Mouse (Mus musculus): ENCODE results near the gene Adamts6. TPM values are rescaled to one million over a fixed set of nuclear protein-coding genes. Genes with fewer than 3 reads are reported as not detected.

Gene Adamts6
- polyA plus RNA-seq, 1 experiment: 6.4 TPM

DNA sequence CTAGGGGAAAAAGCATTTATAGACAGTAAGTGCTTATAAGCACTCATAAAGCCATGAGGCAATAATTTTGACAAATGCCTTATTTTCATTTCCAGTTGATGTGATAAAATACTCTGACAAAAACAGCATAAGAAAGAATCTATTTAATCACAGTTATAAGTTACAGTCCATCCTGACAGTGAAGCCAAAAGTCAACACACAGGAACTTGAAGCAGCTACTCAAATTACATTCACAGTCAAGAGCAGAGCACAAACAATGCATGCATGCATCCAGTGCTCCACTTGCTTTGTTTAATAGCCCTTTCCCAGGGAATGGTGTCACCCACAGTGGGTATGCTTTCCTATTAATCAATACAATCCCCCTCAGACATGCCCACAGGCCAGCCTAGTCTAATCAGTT is 159.8 kb downstream of the Adamts6 start:
- no peaks in the 10 kb centered on the region for H3K4me1 ChIP-seq (replicated peaks; ENCODE audit: control insufficient read depth, insufficient read depth, low read length)
- no peak overlapping the region for H3K4me3 ChIP-seq (ENCODE audit: control insufficient read depth, insufficient read depth, low read length)
- no peaks in the 10 kb centered on the region for H3K27me3 ChIP-seq (ENCODE audit: control insufficient read depth, insufficient read depth, low read length)
- TF ChIP-seq CTCF (IDR thresholded peaks at IDR 0.05; ENCODE audit: borderline replicate concordance, control insufficient read depth, extremely low read depth, insufficient read depth, low read length, poor library complexity): no peak
- no peak for TF ChIP-seq POLR2A (IDR thresholded peaks at IDR 0.05; ENCODE audit: control insufficient read depth, extremely low read depth, insufficient read depth, low read length, poor library complexity)
- DNase-seq: no peak
- H3K27ac ChIP-seq (ENCODE audit: control insufficient read depth, insufficient read depth, low read length): no peak overlapping the region
- no peaks in the 10 kb centered on the region; the same call in 1 of the 2 replicates for H3K36me3 ChIP-seq (ENCODE audit: control insufficient read depth, insufficient read depth, low read length)

DNA sequence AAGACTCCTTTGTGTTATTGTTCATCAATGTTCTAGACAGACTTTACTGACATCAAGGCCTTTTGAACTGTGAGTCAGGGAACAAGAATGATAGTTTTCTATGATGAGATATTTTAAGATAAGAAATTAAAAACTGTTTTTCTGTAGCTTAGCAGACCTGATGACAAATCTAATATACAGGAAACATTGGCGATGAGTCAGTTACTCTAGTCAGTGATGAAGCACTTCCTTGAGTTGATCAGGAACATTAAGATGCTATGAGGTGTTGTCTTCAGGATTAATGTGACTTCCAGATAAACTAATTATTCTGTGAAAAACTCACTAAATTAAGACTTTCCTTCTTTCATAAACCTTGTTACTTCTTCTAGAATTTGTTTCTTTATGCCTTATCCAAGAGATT is 160.7 kb downstream of the Adamts6 start:
- no peaks in the 10 kb centered on the region; the same call in 1 of the 2 replicates for H3K36me3 ChIP-seq (ENCODE audit: control insufficient read depth, insufficient read depth, low read length)
- no peaks in the 10 kb centered on the region for H3K27me3 ChIP-seq (ENCODE audit: control insufficient read depth, insufficient read depth, low read length)
- H3K4me3 ChIP-seq (ENCODE audit: control insufficient read depth, insufficient read depth, low read length): no peak overlapping the region
- 90% methylated on average over 1 of the region's 1 CpGs for WGBS
- no peaks in the 10 kb centered on the region for H3K4me1 ChIP-seq (replicated peaks; ENCODE audit: control insufficient read depth, insufficient read depth, low read length)
- DNase-seq: no peak
- no peak for TF ChIP-seq CTCF (IDR thresholded peaks at IDR 0.05; ENCODE audit: borderline replicate concordance, control insufficient read depth, extremely low read depth, insufficient read depth, low read length, poor library complexity)
- no peak for TF ChIP-seq POLR2A (IDR thresholded peaks at IDR 0.05; ENCODE audit: control insufficient read depth, extremely low read depth, insufficient read depth, low read length, poor library complexity)
- no peak overlapping the region for H3K27ac ChIP-seq (ENCODE audit: control insufficient read depth, insufficient read depth, low read length)

DNA sequence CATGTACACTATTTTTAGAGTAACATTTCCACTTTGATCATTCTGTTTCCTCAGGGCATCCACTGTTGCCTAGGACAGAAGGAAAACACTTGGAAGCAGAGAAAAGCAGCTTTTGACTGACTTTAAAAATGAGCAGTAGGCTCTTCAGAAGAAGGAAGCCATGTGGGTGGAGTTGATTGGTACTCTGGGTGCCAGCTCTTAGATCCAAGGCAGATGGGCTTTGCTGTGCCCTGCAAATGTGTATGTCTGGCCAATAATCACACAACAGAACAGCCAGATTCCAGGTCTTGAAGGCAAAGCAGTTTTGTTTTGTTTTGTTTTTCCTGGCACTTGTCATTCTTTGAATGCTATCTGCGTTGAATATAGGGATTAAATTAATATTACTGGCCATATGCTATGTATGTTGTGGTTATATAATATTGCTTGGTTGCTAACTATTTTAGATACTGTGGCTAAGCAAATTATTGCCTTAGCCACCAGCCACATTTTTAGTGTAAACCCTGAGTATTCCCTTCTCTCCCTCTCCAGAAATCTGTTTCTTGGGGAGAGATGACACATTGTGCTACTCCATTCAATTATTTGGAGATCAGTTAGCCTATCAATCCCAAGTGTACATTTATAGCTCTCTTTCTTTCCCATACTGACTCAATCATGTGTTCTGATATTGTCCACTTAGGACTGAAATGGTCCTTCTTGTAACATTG is 165.8 kb downstream of the Adamts6 start:
- no peak overlapping the region for H3K4me3 ChIP-seq (ENCODE audit: control insufficient read depth, insufficient read depth, low read length)
- no peaks in the 10 kb centered on the region for H3K27me3 ChIP-seq (ENCODE audit: control insufficient read depth, insufficient read depth, low read length)
- no peak for DNase-seq
- H3K27ac ChIP-seq (ENCODE audit: control insufficient read depth, insufficient read depth, low read length): no peak overlapping the region
- no peaks in the 10 kb centered on the region for H3K4me1 ChIP-seq (replicated peaks; ENCODE audit: control insufficient read depth, insufficient read depth, low read length)
- H3K36me3 ChIP-seq (ENCODE audit: control insufficient read depth, insufficient read depth, low read length): no peaks in the 10 kb centered on the region
- TF ChIP-seq CTCF (IDR thresholded peaks at IDR 0.05; ENCODE audit: borderline replicate concordance, control insufficient read depth, extremely low read depth, insufficient read depth, low read length, poor library complexity): no peak
- no peak for TF ChIP-seq POLR2A (IDR thresholded peaks at IDR 0.05; ENCODE audit: control insufficient read depth, extremely low read depth, insufficient read depth, low read length, poor library complexity)
- 97% methylated on average over 1 of the region's 1 CpGs for WGBS

DNA sequence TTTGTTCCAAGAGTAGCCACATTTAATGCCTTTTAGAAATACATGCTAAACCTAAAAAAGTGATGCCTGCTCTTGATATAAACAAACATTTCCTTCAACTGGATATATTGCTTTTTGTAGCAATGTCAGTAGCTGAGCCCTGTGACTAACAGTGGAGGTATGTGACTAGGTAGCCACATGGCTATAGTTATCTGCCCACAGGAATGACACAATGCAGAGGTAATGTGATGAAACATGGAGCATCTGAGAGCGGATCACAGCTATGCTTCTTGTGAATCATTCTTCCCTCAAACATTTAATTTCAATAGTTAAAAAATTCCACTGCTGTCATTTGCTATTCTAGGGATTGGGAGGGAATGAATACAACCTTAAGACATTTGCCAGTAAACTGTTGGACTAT is 172.7 kb downstream of the Adamts6 start:
- DNase-seq: no peak

DNA sequence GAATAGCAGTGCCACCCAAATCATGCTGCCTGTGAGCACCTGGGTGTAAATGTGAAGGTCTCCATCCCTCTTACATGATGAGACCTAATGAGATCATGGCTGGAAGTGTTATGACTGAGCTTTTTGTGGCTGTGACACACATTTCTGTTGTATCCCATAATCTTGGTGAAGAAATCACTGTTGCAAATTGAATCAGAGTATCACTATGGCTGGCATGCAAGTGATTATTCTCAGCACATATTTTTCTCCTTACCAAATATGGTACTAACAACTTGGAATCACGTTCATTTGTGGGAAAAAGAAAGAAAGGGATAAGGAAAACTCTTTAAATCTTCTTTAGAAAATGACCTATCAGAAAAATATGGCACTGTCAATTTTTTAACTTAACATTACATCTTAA is 180.4 kb downstream of the Adamts6 start:
- H3K4me1 ChIP-seq (replicated peaks; ENCODE audit: control insufficient read depth, insufficient read depth, low read length): no peaks in the 10 kb centered on the region
- WGBS: 95% methylated on average over 1 of the region's 1 CpGs

More for the DNA sequence above, 172.7 kb downstream of the Adamts6 start:
- Histone ChIP-seq H3K36me3 (ENCODE audit: control insufficient read depth, insufficient read depth, low read length) (no peaks in the 10 kb centered on the region), H3K27me3 (ENCODE audit: control insufficient read depth, insufficient read depth, low read length) (no peaks in the 10 kb centered on the region), H3K27ac (ENCODE audit: control insufficient read depth, insufficient read depth, low read length) (no peak overlapping the region), H3K4me3 (ENCODE audit: control insufficient read depth, insufficient read depth, low read length) (no peak overlapping the region), H3K4me1 (replicated peaks; ENCODE audit: control insufficient read depth, insufficient read depth, low read length) (no peaks in the 10 kb centered on the region)
- WGBS: 100% methylated on average over 1 of the region's 1 CpGs
- no peak for TF ChIP-seq CTCF (IDR thresholded peaks at IDR 0.05; ENCODE audit: borderline replicate concordance, control insufficient read depth, extremely low read depth, insufficient read depth, low read length, poor library complexity)
- no peak for TF ChIP-seq POLR2A (IDR thresholded peaks at IDR 0.05; ENCODE audit: control insufficient read depth, extremely low read depth, insufficient read depth, low read length, poor library complexity)

DNA sequence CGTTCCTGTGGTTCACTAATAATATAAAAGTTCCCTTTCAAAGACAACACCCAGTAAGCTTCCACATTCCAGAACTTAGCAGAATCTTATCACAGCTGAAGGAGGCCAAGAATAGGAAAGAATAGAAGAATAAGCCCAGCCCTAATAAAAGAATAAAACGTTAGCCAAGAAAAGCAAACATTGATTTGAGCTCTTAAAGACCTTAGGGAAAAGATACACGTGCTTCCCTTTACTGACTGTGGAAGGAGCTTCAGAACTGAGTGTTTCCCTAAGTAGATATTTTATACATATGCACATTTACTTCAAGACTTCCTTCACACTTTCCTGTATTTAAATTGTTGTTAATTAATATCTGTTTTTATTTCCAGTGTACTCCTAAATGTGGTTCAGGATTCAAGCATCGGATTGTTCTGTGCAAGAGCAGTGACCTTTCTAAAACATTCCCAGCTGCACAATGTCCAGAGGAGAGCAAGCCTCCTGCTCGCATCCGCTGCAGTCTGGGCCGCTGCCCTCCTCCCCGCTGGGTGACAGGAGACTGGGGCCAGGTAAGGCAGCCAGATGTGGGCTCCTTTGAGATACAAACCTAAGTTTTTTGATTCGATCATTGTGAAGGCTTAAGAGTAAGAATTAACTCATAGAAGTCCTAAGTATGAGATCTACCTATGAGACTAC is 188.8 kb downstream of the Adamts6 start:
- H3K36me3 ChIP-seq (ENCODE audit: control insufficient read depth, insufficient read depth, low read length): no peaks in the 10 kb centered on the region
- H3K27ac ChIP-seq (ENCODE audit: control insufficient read depth, insufficient read depth, low read length): no peak overlapping the region
- H3K4me3 ChIP-seq (ENCODE audit: control insufficient read depth, insufficient read depth, low read length): no peak overlapping the region
- TF ChIP-seq POLR2A (IDR thresholded peaks at IDR 0.05; ENCODE audit: control insufficient read depth, extremely low read depth, insufficient read depth, low read length, poor library complexity) (no peak), CTCF (IDR thresholded peaks at IDR 0.05; ENCODE audit: borderline replicate concordance, control insufficient read depth, extremely low read depth, insufficient read depth, low read length, poor library complexity) (no peak)
- H3K27me3 ChIP-seq (ENCODE audit: control insufficient read depth, insufficient read depth, low read length): no peaks in the 10 kb centered on the region
- DNase-seq: no peak
- WGBS: 93% methylated on average over 9 of the region's 9 CpGs
- H3K4me1 ChIP-seq (replicated peaks; ENCODE audit: control insufficient read depth, insufficient read depth, low read length): no peaks in the 10 kb centered on the region

More for the DNA sequence above, 180.4 kb downstream of the Adamts6 start:
- Histone ChIP-seq H3K27me3 (ENCODE audit: control insufficient read depth, insufficient read depth, low read length) (no peaks in the 10 kb centered on the region), H3K27ac (ENCODE audit: control insufficient read depth, insufficient read depth, low read length) (no peak overlapping the region), H3K4me3 (ENCODE audit: control insufficient read depth, insufficient read depth, low read length) (no peak overlapping the region), H3K36me3 (ENCODE audit: control insufficient read depth, insufficient read depth, low read length) (no peaks in the 10 kb centered on the region)
- no peak for DNase-seq
- no peak for TF ChIP-seq POLR2A (IDR thresholded peaks at IDR 0.05; ENCODE audit: control insufficient read depth, extremely low read depth, insufficient read depth, low read length, poor library complexity)
- no peak for TF ChIP-seq CTCF (IDR thresholded peaks at IDR 0.05; ENCODE audit: borderline replicate concordance, control insufficient read depth, extremely low read depth, insufficient read depth, low read length, poor library complexity)

Data from thymus, adult 2 months (tissue).